Mouse (Mus musculus) mature B cell (primary cell): Measurements from ENCODE around the gene Entpd7.

Source experiments
- in situ Hi-C: fragments of 300-500 bp; cut with MboI; formaldehyde crosslinking; loops from 2 replicates; pipeline ENCODE4 v1.14.3; 2019

Gene Entpd7

DNA sequence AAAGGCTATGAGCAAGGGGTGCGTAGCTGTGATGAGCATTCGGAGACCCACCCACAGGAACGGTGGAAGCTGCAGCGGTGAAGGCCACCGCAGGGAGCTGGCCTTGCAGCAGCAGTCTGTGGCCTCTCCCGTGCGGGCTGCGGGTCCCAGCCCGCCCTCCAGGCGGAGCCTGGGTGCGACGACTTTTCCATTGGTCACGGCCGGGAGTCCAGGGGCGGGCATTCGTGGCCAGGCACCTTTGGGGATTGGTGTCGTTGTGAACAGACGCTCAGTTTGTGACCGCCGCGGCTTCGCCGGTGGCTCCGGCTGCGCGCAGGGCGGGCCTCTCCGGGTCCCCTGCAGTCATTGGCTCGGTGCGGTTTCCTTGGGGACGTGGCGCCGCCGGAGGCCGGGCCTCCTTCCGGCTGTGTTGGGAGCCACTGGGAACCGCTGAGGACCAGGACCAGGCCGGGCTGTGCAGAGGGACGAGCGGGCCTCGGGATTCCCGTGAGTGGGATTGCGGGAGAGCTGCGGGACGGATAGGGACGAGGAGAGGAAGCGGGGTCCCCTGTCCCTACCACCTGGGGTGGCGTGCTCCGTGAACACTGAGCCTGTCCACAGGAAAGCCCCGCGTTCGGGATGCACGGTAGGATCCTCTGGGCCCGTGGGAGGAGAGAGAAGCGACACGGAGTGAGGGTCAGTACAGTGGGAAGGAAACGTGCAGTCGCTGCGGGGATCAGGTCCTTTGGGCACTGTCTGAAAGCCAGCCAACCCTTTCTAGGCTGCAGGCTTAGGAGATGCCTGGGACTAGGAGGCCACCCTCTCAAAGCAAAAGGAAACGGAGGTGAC, at the start of gene Entpd7:
TSS of gene Entpd7 (plus strand) at position 254 of the 828 bp plus-strand sequence.
- in situ Hi-C loops: no loop called here

DNA sequence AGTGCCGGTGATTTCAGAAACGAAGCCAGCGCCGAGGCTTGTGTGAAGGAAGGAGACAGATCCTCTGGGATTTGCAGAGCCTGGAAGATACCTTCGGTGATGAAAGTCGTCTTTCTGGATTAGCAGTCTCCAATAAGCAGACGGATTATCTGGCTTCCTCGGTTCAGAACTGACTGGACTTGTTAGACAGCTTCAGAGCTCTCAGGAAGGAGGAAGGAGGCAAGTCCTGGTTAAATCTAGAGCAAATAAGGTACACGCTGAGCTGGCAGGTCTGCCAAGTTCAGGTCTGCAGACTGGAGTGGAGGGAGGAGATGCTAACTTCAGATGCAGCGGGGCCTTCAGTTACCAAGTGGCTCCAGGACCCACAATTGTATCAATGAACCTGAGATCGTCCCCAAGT, 47.6 kb upstream of the Entpd7 start:
- in situ Hi-C loops: no loop called here

DNA sequence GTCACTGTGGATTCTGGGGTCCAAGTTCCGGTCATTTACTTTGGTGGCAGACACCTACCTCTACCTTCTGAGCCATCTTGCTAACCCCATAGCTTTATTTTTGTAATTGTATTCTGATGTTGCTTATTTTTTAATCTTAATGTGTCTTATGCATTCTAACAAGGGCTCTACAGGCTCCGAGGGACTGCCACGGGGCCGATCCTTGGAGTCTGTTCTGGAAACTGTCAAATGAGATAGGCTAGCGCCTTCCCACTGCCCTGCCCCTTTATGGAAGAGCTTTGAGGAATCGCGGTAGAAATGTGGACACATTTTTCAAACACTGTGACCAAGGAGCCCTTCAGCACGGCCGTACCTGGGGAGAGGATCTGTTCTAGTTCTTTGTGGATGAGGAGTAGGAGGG, 46.6 kb upstream of the Entpd7 start:
- in situ Hi-C loops: no loop called here

DNA sequence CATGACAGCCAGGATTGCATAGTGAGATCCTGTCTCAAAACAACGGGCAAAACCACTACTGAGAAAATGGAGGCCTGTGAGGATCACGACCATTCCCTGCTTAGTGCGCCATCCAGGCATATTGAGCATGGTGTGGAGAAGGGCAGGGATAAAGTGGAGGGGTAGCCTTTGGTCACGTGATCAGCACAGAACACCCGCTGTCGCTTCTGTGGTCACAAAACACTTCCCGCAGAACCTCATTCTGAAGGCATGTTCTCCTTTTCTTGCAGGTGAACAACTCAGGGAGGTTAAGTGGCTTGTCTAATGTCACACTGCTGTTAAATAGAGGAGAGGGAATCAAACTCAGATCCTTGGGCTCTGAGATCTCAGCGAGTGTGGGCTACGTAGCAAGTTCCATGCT, 44.0 kb upstream of the Entpd7 start:
- in situ Hi-C loops: no loop called here

DNA sequence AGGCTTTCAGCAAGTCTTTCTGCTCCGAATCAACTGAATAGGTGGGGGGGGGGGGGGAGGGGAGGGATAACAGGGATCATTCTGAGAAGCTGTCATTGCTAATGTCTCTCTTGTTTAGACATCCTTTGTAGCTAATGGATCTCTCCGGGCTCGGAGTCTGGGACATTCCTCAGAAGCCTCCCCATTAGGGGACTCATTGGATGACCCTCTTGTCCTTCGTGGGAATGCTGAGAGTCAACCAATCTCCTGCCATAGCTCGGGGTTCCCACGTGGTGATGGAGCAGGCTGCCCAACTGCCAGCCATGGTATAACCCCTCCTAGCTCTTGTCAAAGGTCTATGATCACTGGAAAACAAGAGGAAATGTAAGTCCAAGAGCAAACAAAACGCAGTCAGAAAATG, 42.6 kb upstream of the Entpd7 start:
- in situ Hi-C loops: no loop called here

DNA sequence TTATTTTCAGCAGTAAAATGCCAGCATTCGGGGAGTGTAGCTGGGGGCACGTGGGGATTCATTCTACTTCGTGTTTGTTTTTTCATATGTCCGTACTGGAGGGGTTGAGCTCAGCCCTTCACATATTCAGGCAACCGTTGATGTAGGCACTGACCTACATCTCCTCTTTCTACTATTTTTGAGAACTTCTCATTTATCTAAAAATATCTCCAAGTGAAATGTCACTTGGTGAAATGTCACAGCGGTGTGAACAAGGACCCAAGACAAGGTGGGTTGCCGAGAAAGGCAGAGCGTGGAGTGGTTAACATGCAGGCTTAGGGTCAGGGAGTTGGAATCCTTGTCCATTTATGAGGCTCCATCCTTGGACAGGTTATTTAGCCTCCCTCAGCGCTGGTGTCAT, 42.2 kb upstream of the Entpd7 start:
- in situ Hi-C loops: no loop called here

DNA sequence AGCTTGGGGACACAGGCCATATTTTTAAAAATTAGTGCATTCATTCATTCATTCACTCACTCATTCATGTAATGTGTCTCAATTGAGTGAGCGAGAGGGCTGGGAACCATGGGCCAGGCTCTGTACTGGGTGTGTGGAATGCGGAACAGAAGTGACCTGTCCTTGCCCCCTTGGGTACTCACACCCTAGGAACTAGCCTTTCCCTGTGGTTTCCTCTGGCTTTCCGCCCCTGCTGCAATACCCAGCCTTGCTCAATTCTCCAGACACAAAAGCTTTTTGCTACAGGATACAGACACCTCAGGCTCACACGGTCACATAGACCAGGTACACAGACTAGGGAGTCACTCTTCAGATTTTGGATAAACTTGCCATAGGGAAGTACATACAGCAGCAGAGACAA, 41.1 kb upstream of the Entpd7 start:
- in situ Hi-C loops: no loop called here

DNA sequence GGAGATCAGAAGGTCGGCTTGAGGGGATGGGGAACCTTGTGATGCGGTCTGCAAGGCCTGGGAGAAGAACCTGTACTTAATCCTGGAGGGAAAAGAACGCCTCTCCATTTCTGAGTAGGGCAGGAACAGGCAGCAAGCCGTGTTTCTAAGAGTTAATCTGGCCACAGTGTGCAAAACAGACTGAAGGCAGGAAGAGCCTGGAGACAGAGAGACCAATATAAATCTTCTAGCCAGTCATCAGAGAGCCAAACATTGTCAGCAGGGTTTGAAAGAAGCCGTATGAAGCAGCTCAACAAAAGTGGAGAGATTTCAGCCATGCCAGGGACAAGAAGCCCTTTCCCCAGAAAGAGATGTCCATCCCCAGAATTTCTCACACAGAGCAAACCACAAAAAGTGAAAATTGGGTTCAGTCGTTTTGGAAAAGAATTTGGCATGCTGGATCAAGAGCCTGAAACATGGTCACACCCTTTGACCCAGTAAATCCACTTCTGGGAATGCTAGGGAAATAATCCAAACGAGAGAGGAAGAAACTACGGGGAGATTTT, 38.2 kb upstream of the Entpd7 start:
- in situ Hi-C loops: no loop called here

DNA sequence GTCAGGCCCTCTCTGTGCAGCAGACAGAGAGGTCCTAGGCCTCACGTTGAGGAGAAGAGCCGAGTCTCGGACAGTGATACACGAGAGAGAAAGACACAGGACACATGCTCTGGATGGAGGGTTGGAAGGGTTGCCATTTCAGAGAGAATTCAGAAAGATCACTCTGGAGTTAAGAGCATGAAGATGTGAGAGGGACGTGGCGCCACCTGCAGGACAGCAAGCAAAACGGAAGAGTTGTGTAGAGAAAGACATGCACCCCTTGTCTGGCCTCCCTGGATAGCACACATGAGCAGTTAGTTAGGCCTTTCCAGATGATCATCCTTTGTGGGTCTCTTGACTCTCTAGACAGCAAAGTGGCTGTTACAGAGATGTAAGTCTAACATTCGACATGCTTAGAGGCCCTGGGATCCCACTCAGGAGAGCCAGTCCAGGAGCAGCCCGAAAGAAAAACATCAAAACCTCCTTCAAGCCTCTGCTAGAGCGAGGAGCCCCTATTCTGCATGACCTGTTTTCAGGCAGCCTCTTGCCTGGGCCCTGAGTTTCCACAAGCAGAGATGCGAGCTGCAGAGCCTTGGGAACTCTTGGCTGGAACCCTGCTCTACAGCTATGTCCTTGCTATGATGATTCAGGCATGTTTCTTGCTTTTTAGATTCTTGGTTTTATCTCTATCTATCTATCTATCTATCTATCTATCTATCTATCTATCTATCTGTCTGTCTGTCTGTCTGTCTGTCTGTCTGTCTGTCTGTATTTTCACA, 33.6 kb upstream of the Entpd7 start:
- in situ Hi-C loops: no loop called here

DNA sequence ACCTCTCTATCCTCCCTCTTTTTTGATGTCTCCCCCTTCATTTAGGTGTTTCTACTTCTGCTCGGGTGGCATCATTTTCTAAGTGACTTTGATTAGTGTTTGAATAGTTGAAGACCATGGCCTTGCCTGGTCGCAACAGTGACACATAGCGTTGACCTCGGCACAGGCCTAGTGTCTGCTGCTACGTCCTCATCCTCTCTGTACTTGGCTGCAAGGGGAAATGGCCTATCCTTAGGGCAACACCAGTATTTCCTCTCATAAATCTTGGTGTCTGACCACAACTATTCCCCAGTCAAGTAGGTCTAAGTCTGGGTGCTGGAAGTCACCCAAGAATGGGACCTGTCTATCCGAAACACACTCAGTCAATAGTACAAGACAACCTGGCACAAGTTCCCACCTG, 29.8 kb upstream of the Entpd7 start:
- in situ Hi-C loops: loop anchor here (5.0 kb wide), 1 partner anchor 32 kb away; no protein-coding TSS in a partner anchor

DNA sequence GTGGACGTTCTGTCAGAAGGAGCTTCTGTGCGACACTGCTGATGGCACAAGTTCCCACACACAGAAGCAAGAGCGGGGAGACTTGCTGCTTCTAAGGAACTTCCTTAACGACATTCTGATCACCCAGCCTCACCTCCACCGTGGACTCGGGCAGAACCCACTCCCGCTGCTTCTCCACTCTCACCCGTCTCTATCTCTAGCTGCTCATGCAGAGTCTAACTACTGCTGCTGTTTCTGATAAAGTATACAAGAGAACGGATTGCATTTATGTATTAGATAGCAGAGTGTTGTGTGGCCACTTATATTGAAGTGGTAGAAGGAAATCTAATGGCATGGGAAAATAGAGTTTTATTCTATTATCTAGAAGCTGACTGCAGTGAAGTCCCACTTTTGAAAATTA, 28.7 kb upstream of the Entpd7 start:
- in situ Hi-C loops: loop anchor here (5.0 kb wide), 1 partner anchor 33 kb away; no protein-coding TSS in a partner anchor

DNA sequence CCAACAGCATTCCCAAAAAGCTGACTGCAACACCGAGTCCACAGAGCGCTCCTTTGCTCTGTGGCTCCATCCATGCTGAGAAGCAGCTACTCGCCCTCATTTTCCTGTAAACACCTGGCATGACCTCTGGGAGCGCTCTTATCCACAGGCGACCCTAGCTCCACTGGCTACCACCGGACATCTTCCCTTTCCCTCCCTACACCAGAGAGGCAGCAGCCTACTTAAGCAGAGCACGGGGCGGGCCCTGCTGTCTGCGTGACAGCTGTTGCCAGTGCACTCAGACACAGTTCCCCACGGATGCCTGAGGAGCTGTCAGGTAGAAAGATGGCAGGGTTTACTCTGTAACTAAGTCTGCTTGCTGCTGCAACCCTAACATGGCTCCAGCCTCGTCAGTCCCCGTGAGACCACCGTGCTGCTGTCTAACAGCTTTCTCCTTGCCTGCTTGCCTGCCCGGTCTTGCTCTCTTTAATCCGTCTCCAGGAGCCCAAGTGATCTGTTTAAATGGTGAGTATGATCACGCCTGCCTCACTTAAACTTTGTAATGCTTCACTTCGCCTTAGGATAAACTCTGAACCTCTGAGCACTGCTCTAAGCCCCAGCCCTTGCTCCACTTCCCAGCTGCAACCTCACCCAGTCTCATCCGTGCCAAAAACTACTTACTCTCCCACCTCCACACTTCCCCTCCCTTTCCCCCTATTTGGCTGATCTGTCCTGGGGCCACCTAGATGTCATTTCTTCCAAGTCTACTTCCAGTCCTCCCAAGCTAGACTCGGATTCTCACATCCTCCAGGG, 27.1 kb upstream of the Entpd7 start:
- in situ Hi-C loops: loop anchor here (5.0 kb wide), 1 partner anchor 35 kb away; no protein-coding TSS in a partner anchor

DNA sequence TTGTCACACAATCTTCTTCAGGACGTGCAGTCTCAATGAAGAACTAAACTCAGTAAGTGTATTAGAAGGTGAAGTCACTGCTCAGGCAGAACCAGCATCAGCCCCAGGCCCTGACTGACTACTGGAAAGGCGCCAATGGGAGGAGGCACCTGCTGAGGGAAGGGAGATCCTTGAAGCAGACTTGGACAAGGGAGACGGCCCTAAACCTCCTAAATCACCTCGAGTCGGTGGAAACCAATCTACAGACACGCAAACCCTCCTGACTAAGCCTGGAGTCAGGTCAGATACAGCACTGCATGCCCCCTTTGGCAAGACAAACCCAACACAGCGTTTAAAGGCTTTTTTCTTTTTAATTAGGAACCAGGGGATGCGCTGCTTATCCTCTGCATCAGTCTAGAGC, 26.0 kb upstream of the Entpd7 start:
- in situ Hi-C loops: loop anchor here (5.0 kb wide), 1 partner anchor 36 kb away; no protein-coding TSS in a partner anchor

DNA sequence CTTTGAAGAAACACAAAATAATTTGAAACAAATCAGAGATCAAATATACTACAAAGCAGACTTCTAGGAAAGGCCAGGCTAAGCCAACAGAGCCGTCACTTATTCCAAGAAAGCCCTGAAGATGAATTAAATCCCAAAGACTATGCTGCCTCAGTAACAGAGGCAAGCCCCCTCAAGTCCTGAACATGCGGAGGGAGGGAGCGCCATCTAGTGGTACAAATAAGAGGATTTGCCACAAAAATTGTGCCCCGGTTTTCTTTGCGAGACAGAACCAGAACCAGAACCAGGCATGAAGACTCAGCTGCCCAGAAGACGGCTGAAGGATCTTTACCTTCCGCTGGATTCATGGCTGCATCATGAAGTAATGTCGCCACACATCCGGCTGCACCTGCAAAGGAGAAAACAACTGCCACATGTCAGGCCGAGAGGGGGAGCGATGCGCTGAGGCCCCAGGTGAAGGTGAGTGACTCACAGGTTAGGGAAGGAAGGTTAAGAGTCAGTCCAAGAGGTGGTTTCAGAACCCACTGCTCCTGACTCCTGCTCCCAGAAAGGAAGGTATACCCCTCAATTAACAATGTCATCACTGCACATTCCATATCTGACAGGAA, 23.9 kb upstream of the Entpd7 start:
- in situ Hi-C loops: no loop called here

DNA sequence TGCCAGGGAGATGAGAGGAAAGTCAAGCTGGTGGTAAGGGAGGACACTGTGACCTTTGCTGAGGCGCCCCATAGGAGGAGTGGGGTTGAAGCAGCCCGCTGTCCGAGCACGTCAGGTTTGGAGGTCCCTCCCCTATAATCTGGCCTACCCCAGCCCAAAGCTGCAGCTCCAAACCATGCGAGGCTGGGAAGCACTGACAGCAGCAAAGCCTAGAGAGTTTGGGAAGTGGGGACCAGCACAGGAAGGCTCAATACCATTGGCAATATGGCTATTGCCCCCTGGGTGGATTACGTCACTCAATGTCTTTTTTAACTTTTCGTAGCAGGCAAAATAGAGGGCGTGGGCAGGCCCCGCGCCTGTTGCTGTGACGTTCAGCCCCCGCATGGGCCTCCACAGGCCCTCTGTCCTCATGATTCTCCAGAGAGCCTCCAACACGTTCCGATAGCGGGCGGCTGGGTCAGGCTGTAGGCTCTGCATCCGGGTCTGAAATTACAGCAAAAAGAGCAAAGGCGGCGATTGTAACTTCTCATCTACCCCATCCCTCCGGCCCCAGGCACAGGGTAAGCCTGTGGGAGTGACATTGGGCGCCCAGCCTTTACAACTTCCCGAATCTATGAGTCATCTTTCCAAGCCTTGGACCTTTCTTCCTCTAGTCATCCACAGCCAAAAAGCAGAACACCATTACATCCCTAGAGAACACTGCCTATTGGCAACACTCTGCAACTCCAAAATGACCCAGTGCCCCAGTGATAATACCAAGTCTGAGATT, 22.6 kb upstream of the Entpd7 start:
- in situ Hi-C loops: no loop called here

DNA sequence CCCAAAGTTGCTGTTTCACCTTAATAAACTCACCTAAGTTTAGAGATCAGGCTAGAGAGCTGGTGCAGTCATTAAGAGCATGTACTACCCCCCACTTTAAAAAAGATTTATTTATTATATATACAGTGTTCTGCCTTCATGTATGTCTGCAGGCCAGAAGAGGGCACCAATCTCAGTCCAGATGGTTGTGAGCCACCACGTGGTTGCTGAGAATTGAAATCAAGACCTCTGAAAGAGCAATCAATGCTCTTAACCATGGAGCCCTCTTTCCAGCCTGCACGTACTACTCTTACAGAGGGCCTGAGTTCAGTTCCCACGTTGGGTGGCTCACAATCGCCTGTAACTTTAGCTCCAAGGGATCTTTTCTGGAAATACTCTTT, 22.1 kb upstream of the Entpd7 start:
- in situ Hi-C loops: no loop called here

DNA sequence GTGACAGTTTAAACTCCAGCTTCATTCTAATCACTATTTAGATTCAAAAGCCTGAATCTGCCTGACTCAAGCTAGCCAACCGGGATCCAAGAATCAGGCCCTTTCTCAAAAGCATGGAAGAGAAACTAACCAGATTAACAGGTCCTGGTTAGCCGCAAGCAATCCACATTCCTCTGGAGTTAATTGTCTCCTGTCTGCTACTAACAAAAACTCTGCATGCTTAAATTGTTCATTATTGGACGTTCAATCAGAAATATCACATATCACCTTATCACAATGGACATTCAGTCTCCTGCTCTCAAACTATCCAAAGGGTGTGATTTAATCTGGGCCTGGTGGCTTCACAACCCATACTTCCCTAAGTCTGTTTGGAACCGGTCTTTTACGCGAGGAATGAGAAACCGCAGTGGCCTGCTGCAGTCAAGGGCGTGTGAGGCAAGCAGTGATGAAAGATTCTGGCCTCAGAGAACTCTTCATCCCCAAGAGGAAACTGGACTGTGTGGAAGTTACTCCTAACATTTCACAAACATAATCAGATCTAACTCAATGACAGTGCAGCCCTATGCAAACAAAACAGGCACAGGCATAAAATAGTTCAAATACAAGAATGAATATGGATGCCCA, 20.2 kb upstream of the Entpd7 start:
- in situ Hi-C loops: no loop called here

DNA sequence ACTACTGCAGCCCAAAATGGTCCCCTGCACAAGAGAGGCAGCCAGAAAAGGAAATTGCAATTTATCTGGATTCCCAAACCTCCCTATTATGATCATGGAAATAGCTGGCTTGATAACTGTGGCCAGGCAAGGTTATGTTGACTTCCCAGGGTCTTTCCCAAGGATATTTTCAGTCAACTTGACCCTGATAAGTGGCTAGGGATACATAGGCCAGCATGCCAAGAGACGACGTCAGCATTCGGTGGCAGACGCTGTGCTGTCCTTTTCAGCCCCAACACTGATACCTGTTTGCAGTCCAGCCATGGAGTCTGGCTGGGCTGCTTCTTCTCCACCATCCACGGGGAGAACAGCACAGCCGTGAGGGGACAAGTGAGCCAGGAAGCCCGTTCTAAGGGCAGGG, 18.4 kb upstream of the Entpd7 start:
- in situ Hi-C loops: no loop called here

DNA sequence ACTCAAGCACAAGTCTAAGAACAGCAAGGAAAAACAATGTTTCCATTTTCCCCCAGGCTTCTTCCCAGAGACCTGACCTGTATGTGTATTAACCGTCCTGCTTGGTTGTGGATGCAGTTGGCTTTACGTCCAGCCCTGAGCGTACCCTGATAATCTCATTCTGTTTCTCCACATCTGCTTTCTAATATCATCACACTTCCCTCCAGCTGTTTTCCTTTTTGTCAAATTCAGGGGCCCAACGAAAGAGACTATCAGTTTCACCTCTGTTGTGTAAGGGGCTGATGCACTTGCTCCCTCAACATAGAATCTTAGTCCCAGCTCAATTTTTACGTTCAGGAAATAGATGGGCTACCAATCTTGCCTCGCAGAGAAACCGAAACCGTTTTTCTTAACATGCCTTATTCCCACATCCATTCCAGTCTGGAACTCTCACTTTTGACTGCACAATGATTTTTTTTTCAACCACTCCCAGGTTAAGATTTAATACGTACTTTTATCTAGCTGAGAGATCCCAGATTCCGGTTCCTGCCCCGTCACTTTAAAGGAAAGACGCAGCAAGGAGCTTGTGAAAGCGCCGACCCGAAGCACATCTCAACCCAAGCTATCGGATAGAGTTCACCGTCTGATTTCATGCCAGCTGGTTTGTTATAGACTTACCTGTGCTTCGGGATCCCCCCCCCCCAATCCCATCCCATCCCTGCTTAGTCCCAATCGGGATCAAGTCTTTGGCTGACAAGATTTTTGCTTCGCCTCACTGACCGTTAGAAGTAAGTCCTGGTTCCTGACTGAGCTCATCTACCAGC, 15.8 kb upstream of the Entpd7 start:
- in situ Hi-C loops: no loop called here

DNA sequence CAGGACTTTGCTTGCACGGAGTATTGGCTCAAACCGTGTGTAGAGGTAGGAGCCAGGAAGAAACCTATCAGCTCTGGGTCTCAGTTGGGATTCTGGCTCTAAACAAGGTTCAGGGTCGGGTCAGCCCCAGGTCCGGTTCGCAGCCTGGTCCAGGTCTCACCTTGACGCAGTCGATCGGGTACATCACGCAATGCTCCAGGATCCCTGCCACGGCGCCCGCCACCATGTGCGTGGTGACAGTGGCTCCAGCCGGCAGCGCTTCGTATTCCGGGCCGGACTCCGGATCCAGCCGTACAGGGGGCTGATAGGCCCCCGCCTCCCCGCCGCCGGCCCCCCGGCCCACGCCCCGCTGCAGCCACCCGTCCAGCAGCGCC, 15.2 kb upstream of the Entpd7 start:
- in situ Hi-C loops: no loop called here
